Mouse (Mus musculus) kidney, adult 11 months (tissue): ENCODE data around the gene AW209491.

Source experiments
- DNase-seq: peaks from one replicate; pipeline ENCODE4 v3.0.0; 2022

The AW209491 gene

GRCm38 (mm10) chr13:14629726-14630641 lies at the start of gene AW209491:
Gene AW209491, plus strand, starts transcription at chr13:14630154.
- peak; percentile 96 for DNase-seq

GRCm38 (mm10) chr13:14580392-14580791 lies 49.6 kb upstream of the AW209491 start:
- DNase-seq: no peak

- no peak for DNase-seq
These were observed 27.2 kb upstream of the AW209491 start for GRCm38 (mm10) chr13:14602744-14603143.

GRCm38 (mm10) chr13:14607616-14608015 lies 22.3 kb upstream of the AW209491 start:
- no peak for DNase-seq

GRCm38 (mm10) chr13:14612463-14612862 lies 17.5 kb upstream of the AW209491 start:
- no peak for DNase-seq

GRCm38 (mm10) chr13:14612926-14613529 lies 16.9 kb upstream of the AW209491 start, which contains the start of the genes Mrpl32 and Psma2:
Gene Mrpl32, minus strand, starts transcription at chr13:14613165.
Gene Psma2, plus strand, starts transcription at chr13:14613240.
- DNase-seq: peak; percentile 98

GRCm38 (mm10) chr13:14613553-14613952 lies 16.4 kb upstream of the AW209491 start:
- no peak for DNase-seq

- DNase-seq: peak; percentile 53
These were observed 11.2 kb upstream of the AW209491 start for GRCm38 (mm10) chr13:14618724-14619123.

- DNase-seq: no peak
These were observed 10.0 kb downstream of the AW209491 start for GRCm38 (mm10) chr13:14639998-14640397.

- no peak for DNase-seq
These were observed 19.3 kb downstream of the AW209491 start for GRCm38 (mm10) chr13:14649301-14649700.

- DNase-seq: no peak
These were observed 37.2 kb downstream of the AW209491 start for GRCm38 (mm10) chr13:14667107-14667506.

GRCm38 (mm10) chr13:14670342-14670741 lies 40.4 kb downstream of the AW209491 start:
- no peak for DNase-seq
